Mouse (Mus musculus): ENCODE measurements at regions not wholly inside any gene's neighbourhood (a gene's known extent, or its start where the extent isn't known, plus 50 kb on each side); places are given as distances from the start of the nearest gene placed in this dataset.
"Not testable (repeated sequence)": the region's sequence is repeated elsewhere in the genome, so short reads cannot be mapped to it uniquely, and the experiment has no call there.

GRCm38 (mm10) chr13:111860931-111861330 lies 52.1 kb upstream of the Map3k1 start:
- DNase-seq (ENCODE audit: low spot score) = no peak

DNA sequence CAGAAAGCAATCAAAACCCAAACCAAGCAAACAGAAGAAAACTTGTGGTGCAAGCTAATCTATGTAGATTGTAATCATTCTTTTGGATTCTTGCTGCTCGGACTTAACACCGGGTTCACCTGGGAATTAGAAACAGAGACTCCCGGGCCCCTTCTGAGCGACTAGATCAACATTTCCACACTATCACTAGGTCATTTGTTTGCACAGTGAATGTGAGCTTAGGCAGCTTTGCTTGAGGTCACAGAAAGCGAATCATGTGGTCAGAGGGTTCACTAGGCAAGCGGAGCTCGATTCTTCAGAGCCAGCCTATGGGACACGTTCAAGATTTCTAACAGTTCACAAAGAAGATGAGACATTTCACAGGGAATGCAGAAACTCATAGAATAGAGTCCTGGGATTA lies 53.5 kb upstream of the Map3k1 start:
- DNase-seq (ENCODE audit: low spot score) = no peak

- DNase-seq (ENCODE audit: low spot score) = no peak
These were observed 57.2 kb upstream of the Map3k1 start for GRCm38 (mm10) chr13:111865956-111866355.

- DNase-seq (ENCODE audit: low spot score) = no peak
These were observed 58.5 kb upstream of the Map3k1 start for GRCm38 (mm10) chr13:111867261-111867660.

DNA sequence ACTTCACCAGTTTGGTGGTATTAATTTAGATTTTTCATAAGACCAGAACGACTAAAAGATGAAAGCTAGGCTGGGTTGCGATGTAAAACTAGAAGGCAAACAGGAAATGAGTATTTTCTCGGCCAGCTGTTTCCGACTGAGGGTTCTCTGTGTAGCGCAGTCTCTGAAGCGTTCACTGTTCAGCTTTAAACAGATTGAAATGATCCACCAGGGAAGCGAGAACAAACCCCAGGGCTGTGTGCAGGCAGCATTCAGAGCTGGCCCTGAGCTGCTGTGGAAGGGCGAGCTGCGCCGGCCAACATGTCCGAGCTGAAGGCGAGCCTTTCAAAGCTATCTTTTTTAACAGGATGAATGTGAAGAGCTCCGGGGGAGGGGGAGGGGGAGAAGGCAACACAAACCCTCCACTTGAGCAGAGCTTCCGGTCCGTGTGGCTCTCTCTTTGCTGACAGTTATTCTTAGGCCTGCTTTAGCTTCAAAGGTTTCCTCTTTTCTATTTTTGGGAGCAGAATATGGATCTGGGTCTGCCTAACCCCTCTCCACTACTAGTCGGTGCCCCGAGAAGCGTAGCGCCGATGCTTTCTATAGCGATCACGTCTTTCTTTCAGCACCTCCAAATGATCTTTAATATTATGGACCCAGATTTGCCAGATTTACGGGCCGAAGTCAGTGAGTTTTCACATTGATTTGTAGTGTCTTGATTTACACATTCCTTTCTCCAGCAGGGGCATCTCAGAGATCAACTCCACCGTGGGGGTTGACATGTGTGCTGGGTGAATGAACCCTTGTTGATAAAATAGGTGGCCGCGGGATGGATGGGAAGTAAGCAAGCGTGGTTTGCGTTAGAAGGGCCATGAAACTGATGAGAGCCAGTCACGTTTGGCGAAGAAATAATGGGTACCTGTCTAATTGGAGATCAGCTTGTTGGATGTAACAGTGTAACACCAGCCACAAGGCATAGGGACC lies 59.3 kb upstream of the Map3k1 start:
- DNase-seq (ENCODE audit: low spot score) = peak; percentile 46

GRCm38 (mm10) chr13:111868947-111869346 lies 60.2 kb upstream of the Map3k1 start:
- no peak for DNase-seq (ENCODE audit: low spot score)

DNA sequence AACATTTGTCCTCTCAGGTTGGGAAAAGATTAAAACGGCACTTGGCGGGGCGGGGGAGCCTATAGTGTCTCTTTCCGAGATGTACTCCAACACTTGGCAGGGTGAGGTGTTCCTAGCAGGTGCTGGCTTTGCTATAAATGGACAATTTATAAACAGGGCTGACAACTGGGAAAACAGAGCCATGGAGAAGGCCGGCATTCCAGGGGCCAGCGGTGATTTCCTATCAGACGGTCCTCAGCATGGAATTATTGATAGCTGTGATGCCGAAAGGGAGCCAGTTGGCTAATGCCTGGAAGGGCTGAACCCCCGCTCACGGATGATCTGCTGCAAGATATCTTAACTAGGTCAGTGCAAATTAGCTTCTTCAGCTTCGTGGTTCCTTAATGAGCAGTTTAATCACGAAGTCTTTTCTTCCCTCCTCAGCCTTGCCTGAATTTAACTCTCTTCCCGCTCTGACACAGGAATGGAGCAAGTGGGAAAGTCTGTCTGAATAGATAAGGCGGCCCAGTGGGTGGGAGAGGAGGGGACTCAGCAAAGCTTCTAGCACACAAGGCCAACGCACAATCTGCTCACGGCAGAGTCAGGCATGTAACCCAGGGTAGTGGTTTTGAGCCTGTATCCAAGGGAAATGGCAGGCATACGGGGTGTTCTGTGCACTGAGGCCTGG lies 61.1 kb upstream of the Map3k1 start:
- DNase-seq (ENCODE audit: low spot score) = no peak

- no peak for DNase-seq (ENCODE audit: low spot score)
These were observed 61.7 kb upstream of the Map3k1 start for GRCm38 (mm10) chr13:111870505-111870904.

DNA sequence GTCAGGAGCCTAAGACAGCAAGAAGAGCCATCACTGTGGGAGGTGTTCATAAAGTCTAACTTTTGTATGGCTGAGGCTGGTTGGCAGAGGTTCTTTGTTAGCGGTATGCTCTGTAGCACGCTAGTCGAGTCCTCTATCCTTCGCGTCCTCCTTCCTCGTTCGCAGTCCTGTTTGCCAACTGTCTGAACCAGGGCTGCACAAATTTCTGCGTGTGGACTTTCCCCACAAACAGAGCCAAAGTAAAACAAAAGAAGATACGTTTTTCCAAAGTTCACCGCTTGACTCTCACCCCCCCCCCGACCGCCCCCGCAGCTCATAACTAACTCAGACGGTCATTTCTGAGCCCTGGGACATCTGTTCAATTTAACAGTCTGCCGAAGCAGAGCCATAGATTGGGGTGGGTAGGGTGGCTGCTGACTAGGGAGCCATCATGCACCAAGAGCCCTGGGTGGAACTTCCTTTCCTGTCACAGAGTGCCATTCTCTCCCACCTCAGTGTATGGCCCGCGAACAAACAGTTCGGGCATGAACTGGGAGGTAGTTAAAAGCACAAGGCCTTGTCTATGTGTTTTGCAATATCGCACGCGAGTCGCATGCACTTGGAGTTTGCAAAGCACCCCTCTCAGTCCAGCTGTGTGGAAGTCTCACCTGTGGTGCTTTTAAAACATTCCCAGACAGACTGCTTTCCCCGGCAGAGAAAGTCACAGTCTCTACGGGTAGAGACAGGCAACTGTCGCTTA lies 63.0 kb upstream of the Map3k1 start:
- DNase-seq (ENCODE audit: low spot score) = no peak

- no peak for DNase-seq (ENCODE audit: low spot score)
These were observed 65.5 kb upstream of the Map3k1 start for GRCm38 (mm10) chr13:111874330-111874729.

- DNase-seq (ENCODE audit: low spot score) = no peak
These were observed 67.6 kb upstream of the Map3k1 start for GRCm38 (mm10) chr13:111876404-111876803.

GRCm38 (mm10) chr13:111876847-111877246 lies 68.1 kb upstream of the Map3k1 start:
- no peak for DNase-seq (ENCODE audit: low spot score)

DNA sequence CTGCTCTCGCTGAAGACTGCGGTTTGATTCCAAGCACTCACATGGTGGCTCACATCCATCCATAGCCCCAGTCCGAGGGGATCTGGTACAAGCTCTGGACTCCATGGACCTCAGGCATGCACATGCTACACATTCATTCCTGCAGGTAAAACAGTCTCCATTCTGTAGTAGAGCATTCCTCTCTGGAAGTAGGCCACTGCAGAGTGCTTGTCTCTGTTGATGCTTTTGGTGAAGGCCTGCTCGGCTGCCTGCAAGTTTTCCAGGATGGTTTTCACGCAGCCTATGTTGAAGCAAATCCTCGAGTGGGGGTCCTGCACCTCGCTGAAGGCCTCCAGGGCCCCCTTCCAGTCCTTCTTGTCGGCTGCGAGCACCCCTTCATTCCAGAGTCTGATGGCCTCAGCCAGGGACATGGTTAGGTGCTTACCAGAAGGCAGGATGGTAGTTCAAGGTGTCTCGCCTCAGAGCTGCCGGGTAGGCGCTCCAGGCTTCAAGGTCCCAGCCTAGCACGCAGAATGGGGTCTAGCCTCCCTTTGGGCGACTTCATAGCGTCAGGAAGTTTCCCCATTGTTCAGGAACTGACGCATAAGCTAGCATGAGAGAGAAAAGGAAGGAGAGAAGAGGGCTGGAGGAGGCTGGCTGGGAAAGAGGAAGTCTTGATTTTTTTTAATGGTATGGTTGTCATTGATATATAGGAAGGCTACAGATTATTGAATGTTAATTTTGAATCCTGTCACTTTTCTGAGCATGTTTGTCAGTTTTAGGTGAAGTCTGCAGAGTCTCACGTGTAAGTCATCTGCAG lies 75.2 kb upstream of the Map3k1 start:
- DNase-seq (ENCODE audit: low spot score) = not testable (repeated sequence)

DNA sequence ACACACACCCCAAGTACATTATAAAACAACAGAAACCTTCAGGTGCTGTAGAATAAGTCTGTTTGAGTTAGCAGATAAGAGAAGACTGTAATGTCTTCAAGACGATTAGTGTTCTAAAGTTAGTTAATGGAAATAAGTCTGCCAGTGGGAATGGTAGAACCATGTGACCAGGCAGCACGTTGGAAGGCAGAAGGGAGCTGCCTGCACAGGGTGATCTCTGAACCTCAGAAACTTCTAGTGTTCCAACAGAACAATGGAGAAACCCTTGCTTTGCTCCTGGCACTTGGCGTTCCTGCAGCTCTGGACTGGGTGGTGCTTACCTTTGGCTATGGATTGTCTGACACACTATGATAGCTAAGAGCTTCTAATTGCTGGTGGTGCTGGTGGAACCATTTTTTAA lies 82.0 kb upstream of the Map3k1 start:
- no peak for DNase-seq (ENCODE audit: low spot score)

DNA sequence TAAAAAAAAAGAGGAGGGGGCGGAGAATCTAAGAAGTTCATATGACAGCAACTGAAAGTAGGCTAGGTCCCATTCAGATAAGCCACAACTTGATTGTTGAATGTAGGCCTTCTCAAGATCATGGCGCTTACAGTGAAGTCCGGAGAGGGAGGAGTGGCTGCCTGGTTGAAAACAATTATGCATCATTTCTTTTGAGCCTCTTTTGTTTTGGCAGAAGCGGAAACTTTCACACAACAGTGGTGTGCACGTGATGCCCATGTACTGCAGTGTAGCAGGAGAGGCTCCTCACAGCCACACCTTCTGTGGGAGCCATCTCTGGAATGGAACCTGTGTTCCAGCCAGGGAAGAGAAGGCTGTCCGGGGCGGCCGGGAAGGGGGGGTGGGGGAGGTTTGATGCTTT lies 83.3 kb upstream of the Map3k1 start:
- no peak for DNase-seq (ENCODE audit: low spot score)

DNA sequence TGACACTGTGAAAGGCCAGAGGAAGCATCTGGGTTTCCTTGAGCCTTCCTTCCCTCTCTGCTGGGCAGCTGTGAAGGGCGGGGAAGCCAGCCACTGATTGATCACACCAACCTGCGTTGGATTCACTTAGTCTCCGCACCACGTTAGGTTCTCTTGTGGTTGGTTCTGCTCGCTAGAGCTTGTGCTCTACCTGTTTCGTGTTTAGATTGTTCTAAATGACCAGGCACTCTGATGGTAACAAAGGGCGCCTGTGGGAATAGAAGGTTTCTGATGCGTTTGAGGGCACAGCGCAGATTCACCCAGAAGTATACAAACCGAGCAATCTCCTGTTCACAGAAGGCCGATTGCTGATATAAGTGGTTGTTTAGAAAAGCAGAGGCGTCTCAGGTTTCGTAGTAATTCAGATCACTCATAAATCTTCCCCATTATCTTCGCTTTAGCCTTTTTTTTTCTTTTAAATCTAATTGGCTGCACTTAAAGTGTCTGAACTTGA lies 84.5 kb upstream of the Map3k1 start:
- no peak for DNase-seq (ENCODE audit: low spot score)

- no peak for DNase-seq (ENCODE audit: low spot score)
These were observed 86.1 kb upstream of the Map3k1 start for GRCm38 (mm10) chr13:111894804-111895478.

- peak; percentile 39 for DNase-seq (ENCODE audit: low spot score)
These were observed 87.5 kb upstream of the Map3k1 start for GRCm38 (mm10) chr13:111896279-111896678.

DNA sequence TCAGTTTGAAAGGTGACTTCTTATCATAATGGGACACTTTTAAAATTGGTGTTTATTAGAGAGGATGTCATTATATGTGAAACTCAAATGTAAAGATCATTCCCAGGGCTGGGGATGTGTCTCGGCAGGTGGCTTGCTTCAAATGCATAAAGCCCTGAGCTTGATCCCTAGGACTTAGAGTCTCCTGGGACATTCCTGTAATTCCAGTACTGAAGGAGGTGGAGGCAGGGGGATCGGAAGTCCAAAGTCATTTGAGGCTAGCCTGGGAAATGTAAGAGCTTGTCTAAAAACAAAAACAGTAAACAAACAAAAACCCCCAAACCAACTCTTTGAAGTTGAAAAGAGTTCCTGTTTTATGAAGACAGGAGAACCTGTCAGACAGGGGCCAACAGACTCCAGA lies 94.6 kb upstream of the Map3k1 start:
- no peak for DNase-seq (ENCODE audit: low spot score)

DNA sequence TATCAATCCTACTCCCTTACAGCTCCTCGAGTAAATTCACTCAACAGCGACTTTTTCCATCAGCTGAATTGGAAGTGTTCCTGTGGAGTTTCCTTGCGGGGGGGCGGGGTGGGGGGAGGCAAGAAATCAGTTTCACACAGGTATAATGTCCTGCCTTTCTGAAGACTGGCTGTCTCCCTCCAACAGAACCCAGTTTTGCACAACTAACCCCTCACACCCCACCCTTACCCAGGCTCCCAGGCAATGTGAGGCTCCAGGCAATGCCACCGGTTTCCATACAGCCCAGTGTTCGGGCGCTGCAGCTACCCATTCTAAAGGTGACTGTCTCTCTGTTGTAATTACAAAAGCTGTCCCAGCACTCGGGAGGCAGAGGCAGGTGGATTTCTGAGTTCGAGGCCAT lies 95.1 kb upstream of the Map3k1 start:
- DNase-seq (ENCODE audit: low spot score) = no peak

Data from heart, adult 8-10 months (tissue).